Mouse (Mus musculus) CH12.LX (cell line): ENCODE data around the gene Ggnbp2. TPM values are rescaled to one million over a fixed set of nuclear protein-coding genes. Genes with fewer than 3 reads are reported as not detected.

Source experiments
- DNase-seq: peaks from one replicate; pipeline ENCODE4 v3.0.0-alpha.2; 2013; ENCODE audit errors: extremely low read depth
- H3K27ac ChIP-seq: 2 replicates; pipeline ENCODE4 v1.5.1; 2012; ENCODE audit warnings: low read depth, mild to moderate bottlenecking, control low read depth, moderate library complexity; ENCODE audit not compliant: insufficient read depth
- H3K27me3 ChIP-seq: replicated peaks from 2 replicates; pipeline ENCODE3; 2012; ENCODE audit warnings: inconsistent platforms
- H3K36me3 ChIP-seq, 2 experiments: replicated peaks in 1 of 2; 2 replicates each; pipeline versions ENCODE3 to v1.6.1; 2012; ENCODE audit warnings: inconsistent platforms in 1 of 2, low read length in 1 of 2, mild to moderate bottlenecking in 1 of 2, mixed read lengths in 1 of 2, moderate library complexity in 1 of 2; ENCODE audit not compliant: control insufficient read depth in 1 of 2, insufficient read depth in 1 of 2
- H3K4me1 ChIP-seq, 2 experiments: 2 replicates each; pipeline ENCODE4 v1.6.1; 2012; ENCODE audit warnings: inconsistent platforms in 1 of 2, moderate library complexity in 1 of 2; ENCODE audit not compliant: insufficient read depth in 2 of 2, control insufficient read depth in 1 of 2
- H3K4me2 ChIP-seq: 2 replicates; pipeline ENCODE4 v1.6.1; 2012; ENCODE audit warnings: low read depth, mild to moderate bottlenecking, control low read depth; ENCODE audit not compliant: poor library complexity, insufficient read depth, severe bottlenecking
- H3K4me3 ChIP-seq, 3 experiments: fragments of 150-350 bp in 1 of 3; sonication (generic) in 1 of 3; replicated peaks in 1 of 3; 2 replicates each; pipeline versions ENCODE3 to v1.5.1; 2011 to 2012; ENCODE audit warnings: low read depth in 2 of 3, low read length in 2 of 3, mild to moderate bottlenecking in 2 of 3, moderate library complexity in 2 of 3, control low read depth in 1 of 3, improper control_type of control experiment in 1 of 3, inconsistent platforms in 1 of 3, mixed read lengths in 1 of 3; ENCODE audit not compliant: poor library complexity in 1 of 3
- H3K79me2 ChIP-seq: replicated peaks from 2 replicates; pipeline ENCODE4 v1.6.1; 2012; ENCODE audit warnings: mild to moderate bottlenecking, moderate library complexity; ENCODE audit not compliant: control insufficient read depth, poor library complexity, insufficient read depth, severe bottlenecking; ENCODE audit errors: extremely low read depth
- H3K9ac ChIP-seq: 2 replicates; pipeline ENCODE4 v1.6.1; 2012; ENCODE audit warnings: low read depth, mild to moderate bottlenecking, control low read depth, moderate library complexity; ENCODE audit not compliant: insufficient read depth
- H3K9me3 ChIP-seq: replicated peaks from 2 replicates; pipeline ENCODE3; 2012; ENCODE audit warnings: low read length, inconsistent platforms, mixed read lengths
- BHLHE40 ChIP-seq: IDR thresholded peaks from 2 replicates; pipeline ENCODE4 v1.6.1; 2011; ENCODE audit warnings: mild to moderate bottlenecking, low read depth, low read length, improper control_type of control experiment
- CHD1 ChIP-seq: IDR thresholded peaks from 2 replicates; pipeline ENCODE4 v1.6.1; 2012; ENCODE audit warnings: low read depth, low read length, improper control_type of control experiment, inconsistent platforms
- E2F4 ChIP-seq: IDR thresholded peaks from 2 replicates; pipeline ENCODE4 v1.6.1; 2011; ENCODE audit warnings: low read depth, low read length, improper control_type of control experiment; ENCODE audit not compliant: insufficient replicate concordance
- ELF1 ChIP-seq: IDR thresholded peaks from 2 replicates; pipeline ENCODE4 v1.6.1; 2014; ENCODE audit warnings: low read depth, mild to moderate bottlenecking, inconsistent platforms, low read length, improper control_type of control experiment
- EP300 ChIP-seq: IDR thresholded peaks from 2 replicates; pipeline ENCODE4 v1.6.1; 2011; ENCODE audit warnings: low read length, improper control_type of control experiment
- ETS1 ChIP-seq: conservative IDR thresholded peaks from 2 replicates; pipeline ENCODE4 v1.6.1; 2012; ENCODE audit warnings: low read depth, mild to moderate bottlenecking, inconsistent platforms, low read length, improper control_type of control experiment, moderate library complexity
- GABPA ChIP-seq: IDR thresholded peaks from 2 replicates; pipeline ENCODE4 v1.6.1; 2012; ENCODE audit warnings: low read depth, low read length, improper control_type of control experiment, inconsistent platforms; ENCODE audit not compliant: insufficient replicate concordance
- HCFC1 ChIP-seq: IDR thresholded peaks from 2 replicates; pipeline ENCODE4 v1.6.1; 2012; ENCODE audit warnings: low read depth, mild to moderate bottlenecking, inconsistent platforms, low read length, improper control_type of control experiment
- KAT2A ChIP-seq: IDR thresholded peaks from 2 replicates; pipeline ENCODE4 v1.6.1; 2012; ENCODE audit warnings: low read length, improper control_type of control experiment, inconsistent platforms; ENCODE audit not compliant: insufficient replicate concordance
- MAX ChIP-seq: IDR thresholded peaks from 2 replicates; pipeline ENCODE4 v1.6.1; 2011; ENCODE audit warnings: low read length, improper control_type of control experiment
- MAZ ChIP-seq: IDR thresholded peaks from 2 replicates; pipeline ENCODE4 v1.6.1; 2012; ENCODE audit warnings: low read depth, mild to moderate bottlenecking, inconsistent platforms, low read length, improper control_type of control experiment, moderate library complexity
- MXI1 ChIP-seq: IDR thresholded peaks from 2 replicates; pipeline ENCODE4 v1.6.1; 2011; ENCODE audit warnings: mild to moderate bottlenecking, low read depth, low read length, improper control_type of control experiment
- NELFE ChIP-seq: IDR thresholded peaks from 2 replicates; pipeline ENCODE4 v1.6.1; 2011; ENCODE audit warnings: low read depth, low read length, improper control_type of control experiment
- NRF1 ChIP-seq: IDR thresholded peaks from 2 replicates; pipeline ENCODE4 v1.6.1; 2014; ENCODE audit warnings: low read depth, mild to moderate bottlenecking, inconsistent platforms, low read length, improper control_type of control experiment, moderate library complexity
- PAX5 ChIP-seq: IDR thresholded peaks from 2 replicates; pipeline ENCODE4 v1.6.1; 2012; ENCODE audit warnings: low read length, inconsistent platforms, mixed read lengths
- POLR2A ChIP-seq: IDR thresholded peaks from 2 replicates; pipeline ENCODE4 v1.6.1; 2011; ENCODE audit warnings: low read depth, mild to moderate bottlenecking, improper control_type of control experiment, low read length
- RAD21 ChIP-seq: IDR thresholded peaks from 2 replicates; pipeline ENCODE4 v1.6.1; 2011; ENCODE audit warnings: low read depth, mild to moderate bottlenecking, low read length, improper control_type of control experiment, moderate library complexity
- SIN3A ChIP-seq: IDR thresholded peaks from 2 replicates; pipeline ENCODE4 v1.6.1; 2012; ENCODE audit warnings: low read length, improper control_type of control experiment, inconsistent platforms
- TBP ChIP-seq: conservative IDR thresholded peaks from 2 replicates; pipeline ENCODE4 v1.6.1; 2011; ENCODE audit warnings: low read depth, low read length, improper control_type of control experiment
- USF1 ChIP-seq: IDR thresholded peaks from 2 replicates; pipeline ENCODE4 v1.6.1; 2014; ENCODE audit warnings: low read depth, mild to moderate bottlenecking, inconsistent platforms, low read length, improper control_type of control experiment
- USF2 ChIP-seq: conservative IDR thresholded peaks from 2 replicates; pipeline ENCODE4 v1.6.1; 2011; ENCODE audit warnings: low read depth, low read length, improper control_type of control experiment
- ZMIZ1 ChIP-seq: IDR thresholded peaks from 2 replicates; pipeline ENCODE4 v1.6.1; 2012; ENCODE audit warnings: low read depth, mild to moderate bottlenecking, inconsistent platforms, low read length, improper control_type of control experiment
- ZNF384 ChIP-seq: IDR thresholded peaks from 2 replicates; pipeline ENCODE4 v1.6.1; 2012; ENCODE audit warnings: low read depth, low read length, improper control_type of control experiment, inconsistent platforms
- dilution Hi-C: fragments of 300-500 bp; cut with MboI; formaldehyde crosslinking; loops from 2 replicates; pipeline ENCODE4 v1.14.3; 2020; ENCODE audit warnings: low sequenced_read_pairs; ENCODE audit not compliant: extremely low pct_unique_long_range_greater_than_20kb, extremely low pct_ligation_motif_present
- in situ Hi-C: fragments of 300-500 bp; cut with MboI; formaldehyde crosslinking; loops from 3 replicates; pipeline ENCODE4 v1.14.3; 2019; ENCODE audit warnings: low sequenced_read_pairs, low pct_ligation_motif_present, low pct_unique_long_range_greater_than_20kb, mixed read lengths
- polyA plus RNA-seq: library from polyadenylated mRNA; unstranded; fragments of >175 nt; gene quantifications from 2 replicates; pipeline ENCODE4 v1.2.1, GENCODE M21; 2012; ENCODE audit warnings: low read depth; ENCODE audit not compliant: insufficient read length
- total RNA-seq, 2 experiments: library from RNA; depleted of rRNA; stranded (reverse); fragments of 300-350 nt in 1 of 2; fragments of >200 nt in 1 of 2; gene quantifications; 2 replicates each; pipeline ENCODE4 v1.2.3; 2012 to 2014

The Ggnbp2 gene
- total and polyA plus RNA-seq, 3 experiments, result 70.9 to 125 (median 86.5) TPM

DNA sequence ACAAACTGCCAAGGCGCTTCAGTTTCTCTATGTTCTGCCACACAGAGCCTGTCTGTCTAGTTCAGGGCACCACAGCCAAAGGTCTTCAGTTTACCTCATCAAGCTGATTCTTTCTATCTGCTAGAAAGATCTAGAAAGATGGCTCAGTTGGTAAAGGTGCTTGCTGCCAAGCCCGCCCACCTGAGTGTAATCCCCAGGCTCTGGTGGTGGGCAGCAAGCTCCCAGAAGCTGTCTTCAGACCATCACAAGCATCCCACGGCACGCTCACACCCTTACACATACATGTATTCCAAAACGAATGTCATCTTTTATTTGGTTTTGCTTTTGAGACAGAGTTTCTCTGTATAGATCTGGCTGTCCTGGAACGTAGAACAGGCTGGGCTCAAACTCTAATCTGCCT lies 37.9 kb upstream of the Ggnbp2 start:
- TF ChIP-seq CHD1, result no peak
- no peak for TF ChIP-seq TBP
- TF ChIP-seq NRF1, result no peak
- no peak for TF ChIP-seq ETS1
- no peak for TF ChIP-seq EP300
- no peak for TF ChIP-seq PAX5
- no peak for TF ChIP-seq MXI1
- TF ChIP-seq ZMIZ1, result no peak
- TF ChIP-seq USF1, result no peak
- TF ChIP-seq MAZ, result no peak
- TF ChIP-seq HCFC1, result no peak
- TF ChIP-seq RAD21, result no peak
- no peak for TF ChIP-seq KAT2A
- TF ChIP-seq ZNF384, result no peak
- TF ChIP-seq USF2, result no peak
- no peaks in the 10 kb centered on the region for H3K9me3 ChIP-seq
- peaks cover 0 to 5% of the 10 kb centered on the region in 2 experiments; a peak in 1 of 4 replicates for H3K4me1 ChIP-seq
- H3K4me3 ChIP-seq, result no peak overlapping the region
- peaks cover 77 to 93% of the 10 kb centered on the region in 2 experiments for H3K36me3 ChIP-seq
- no peak for DNase-seq
- dilution Hi-C loops (no loop called here), in situ Hi-C loops (no loop called here)
- no peak overlapping the region for H3K27ac ChIP-seq
- H3K79me2 ChIP-seq, result no peaks in the 10 kb centered on the region
- H3K9ac ChIP-seq, result no peak overlapping the region
- H3K4me2 ChIP-seq, result no peak overlapping the region
- H3K27me3 ChIP-seq, result no peaks in the 10 kb centered on the region

DNA sequence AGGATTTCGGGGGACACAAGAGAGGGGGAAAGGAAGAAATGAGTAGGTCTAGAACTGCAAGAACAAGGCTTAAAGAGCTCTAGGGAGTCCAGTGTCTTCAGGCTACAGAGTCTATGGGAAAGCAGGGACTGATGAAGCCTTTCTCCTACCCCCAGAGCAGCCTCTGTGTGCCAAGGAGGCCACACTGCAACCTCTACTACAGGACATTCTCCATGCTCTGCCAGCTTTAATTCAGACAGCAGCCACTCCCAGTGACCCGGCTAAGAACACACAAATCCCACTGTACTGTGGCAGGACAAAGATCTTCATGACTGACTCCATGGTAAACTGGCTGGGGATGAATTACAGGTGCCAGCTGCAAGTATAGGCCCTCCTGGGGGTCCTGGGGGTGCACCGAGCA lies 36.5 kb upstream of the Ggnbp2 start:
- no peak overlapping the region for H3K4me2 ChIP-seq
- H3K4me3 ChIP-seq, result no peak overlapping the region
- no peak overlapping the region for H3K27ac ChIP-seq
- no peaks in the 10 kb centered on the region for H3K9me3 ChIP-seq
- peaks cover 0 to 5% of the 10 kb centered on the region in 2 experiments; a peak in 1 of 4 replicates for H3K4me1 ChIP-seq
- in situ Hi-C loops (no loop called here), dilution Hi-C loops (no loop called here)
- no peaks in the 10 kb centered on the region for H3K27me3 ChIP-seq
- H3K79me2 ChIP-seq, result no peaks in the 10 kb centered on the region
- no peak overlapping the region for H3K9ac ChIP-seq
- no peak for DNase-seq
- H3K36me3 ChIP-seq, result peaks cover 83 to 96% of the 10 kb centered on the region in 2 experiments
- TF ChIP-seq CHD1 (no peak), E2F4 (no peak), PAX5 (no peak), SIN3A (no peak), MAX (no peak), EP300 (no peak), USF1 (no peak), NELFE (no peak), ZMIZ1 (no peak), POLR2A (no peak), GABPA (no peak), TBP (no peak), BHLHE40 (no peak), ELF1 (no peak), MXI1 (no peak)
